Mouse (Mus musculus) embryonic facial prominence, embryonic 11.5 days (tissue): Measurements from ENCODE around the gene Aox4. TPM values are rescaled to one million over a fixed set of nuclear protein-coding genes. Genes with fewer than 3 reads are reported as not detected.

Experiments
- ATAC-seq: fragments of 200-750 bp; cut with Nextera tagmentation; replicated peaks from 2 replicates; pipeline ENCODE4 v1.8.0; 2017; ENCODE audit warnings: low read depth; ENCODE audit not compliant: insufficient number of reproducible peaks, low FRiP score, low TSS enrichment
- DNase-seq: peaks from one replicate; pipeline ENCODE4 v3.0.0-alpha.2; 2015; ENCODE audit warnings: low spot score
- H3K27ac ChIP-seq: fragments of 300-500 bp; sonication (generic); replicated peaks from 2 replicates; pipeline ENCODE4 v1.5.1; 2014; ENCODE audit warnings: mild to moderate bottlenecking, low read depth, low read length, control low read depth
- H3K27me3 ChIP-seq: fragments of 300-500 bp; sonication (generic); 2 replicates; pipeline ENCODE4 v1.6.1; 2014; ENCODE audit warnings: mild to moderate bottlenecking, low read length, moderate library complexity, mixed read lengths; ENCODE audit not compliant: control insufficient read depth, insufficient read depth
- H3K36me3 ChIP-seq: fragments of 300-500 bp; sonication (generic); replicated peaks from 2 replicates; pipeline ENCODE4 v1.6.1; 2014; ENCODE audit warnings: low read depth, mild to moderate bottlenecking, low read length, moderate library complexity, mixed read lengths; ENCODE audit not compliant: control insufficient read depth, insufficient read depth
- H3K4me1 ChIP-seq: fragments of 300-500 bp; sonication (generic); 2 replicates; pipeline ENCODE4 v1.6.1; 2014; ENCODE audit warnings: low read length, mixed read lengths; ENCODE audit not compliant: control insufficient read depth, insufficient read depth
- H3K4me2 ChIP-seq: fragments of 300-500 bp; sonication (generic); 2 replicates; pipeline ENCODE4 v1.6.1; 2014; ENCODE audit warnings: low read depth, mild to moderate bottlenecking, control low read depth, low read length, moderate library complexity
- H3K4me3 ChIP-seq: fragments of 300-500 bp; sonication (generic); 2 replicates; pipeline ENCODE4 v1.5.1; 2014; ENCODE audit warnings: low read depth, low read length, control low read depth
- H3K9ac ChIP-seq: fragments of 300-500 bp; sonication (generic); replicated peaks from 2 replicates; pipeline ENCODE4 v1.6.1; 2014; ENCODE audit warnings: mild to moderate bottlenecking, control low read depth, low read length
- H3K9me3 ChIP-seq: fragments of 300-500 bp; sonication (generic); replicated peaks from 2 replicates; pipeline ENCODE4 v1.6.1; 2016; ENCODE audit warnings: mild to moderate bottlenecking, low read length, inconsistent platforms, mixed read lengths; ENCODE audit not compliant: control insufficient read depth
- WGBS: fragments of 180-500 bp; shearing (Covaris S2); extraction: QIAGEN DNeasy Blood & Tissue Kit; methylation state at CpG from one replicate; pipeline ENCODE4 v1.1.7; 2014; 5-methylcytosine and 5-hydroxymethylcytosine counted together
- polyA plus RNA-seq: library from polyadenylated mRNA; unstranded; fragments of >200 nt; fragmentation: Nextera tagmentation; extraction: Ambion mirVana; gene quantifications from 2 replicates; pipeline ENCODE4 v1.2.1, GENCODE M21; 2014

Aox4 gene
- polyA plus RNA-seq, 1 experiment from 2014 or later: not detected

- no peak overlapping the region for H3K4me3 ChIP-seq
- no peak overlapping the region for H3K4me2 ChIP-seq
- no peak overlapping the region for H3K27ac ChIP-seq
- H3K9ac ChIP-seq: no peak overlapping the region
- 62% methylated on average over 7 of the region's 7 CpGs for WGBS
- H3K9me3 ChIP-seq: no peaks in the 10 kb centered on the region
- ATAC-seq (no peak), DNase-seq (no peak)
- H3K4me1 ChIP-seq: no peaks in the 10 kb centered on the region
- no peaks in the 10 kb centered on the region for H3K27me3 ChIP-seq
- H3K36me3 ChIP-seq: no peaks in the 10 kb centered on the region
Measured at GRCm38 (mm10) chr1:58278513-58278912, 68.3 kb downstream of the Aox4 start.

GRCm38 (mm10) chr1:58280381-58280780 lies 70.2 kb downstream of the Aox4 start:
- no peaks in the 10 kb centered on the region for H3K9me3 ChIP-seq
- H3K4me3 ChIP-seq: no peak overlapping the region
- H3K4me1 ChIP-seq: no peaks in the 10 kb centered on the region
- ATAC-seq (no peak), DNase-seq (no peak)
- H3K4me2 ChIP-seq: no peak overlapping the region
- H3K27ac ChIP-seq: no peak overlapping the region
- H3K9ac ChIP-seq: no peak overlapping the region
- WGBS: 82% methylated on average over 4 of the region's 4 CpGs
- H3K27me3 ChIP-seq: no peaks in the 10 kb centered on the region
- no peaks in the 10 kb centered on the region for H3K36me3 ChIP-seq

DNA sequence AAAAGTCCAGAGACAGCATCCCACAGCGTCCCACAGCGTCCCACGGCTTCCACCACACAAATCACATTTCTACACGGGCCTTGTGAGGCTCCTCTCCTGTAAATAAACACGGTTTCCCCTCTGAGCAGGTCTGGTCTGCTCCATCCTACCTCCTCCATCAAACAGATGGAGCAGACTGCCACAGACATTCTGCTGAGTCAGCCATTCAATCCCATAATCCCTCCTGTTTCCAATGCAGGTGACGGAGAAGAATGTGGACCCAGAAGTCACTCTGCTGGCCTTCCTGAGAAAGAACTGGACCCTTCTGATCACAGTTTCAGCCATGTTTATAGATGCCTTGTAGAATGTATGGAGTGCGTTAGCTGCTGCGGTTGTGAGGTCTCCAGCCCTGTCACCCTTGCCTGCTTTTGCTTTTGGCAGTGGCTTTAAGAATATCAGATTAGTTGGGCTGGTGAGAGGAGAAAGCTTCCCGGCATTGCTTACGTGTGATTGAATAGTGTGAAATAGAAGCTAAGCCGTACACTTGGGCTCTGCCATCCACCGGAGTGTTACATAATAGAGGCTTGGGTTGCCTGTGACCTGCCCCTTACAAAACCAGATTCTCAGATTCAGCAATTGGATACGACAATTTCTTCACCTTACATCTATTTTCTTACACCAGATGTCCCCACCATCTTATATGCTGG lies 70.9 kb downstream of the Aox4 start:
- H3K4me1 ChIP-seq: no peaks in the 10 kb centered on the region
- no peak for DNase-seq
- no peak for ATAC-seq
- H3K36me3 ChIP-seq: no peaks in the 10 kb centered on the region
- H3K27me3 ChIP-seq: no peaks in the 10 kb centered on the region
- WGBS: 82% methylated on average over 13 of the region's 13 CpGs
- no peak overlapping the region for H3K4me2 ChIP-seq
- no peaks in the 10 kb centered on the region for H3K9me3 ChIP-seq
- no peak overlapping the region for H3K27ac ChIP-seq
- H3K9ac ChIP-seq: no peak overlapping the region
- H3K4me3 ChIP-seq: no peak overlapping the region

DNA sequence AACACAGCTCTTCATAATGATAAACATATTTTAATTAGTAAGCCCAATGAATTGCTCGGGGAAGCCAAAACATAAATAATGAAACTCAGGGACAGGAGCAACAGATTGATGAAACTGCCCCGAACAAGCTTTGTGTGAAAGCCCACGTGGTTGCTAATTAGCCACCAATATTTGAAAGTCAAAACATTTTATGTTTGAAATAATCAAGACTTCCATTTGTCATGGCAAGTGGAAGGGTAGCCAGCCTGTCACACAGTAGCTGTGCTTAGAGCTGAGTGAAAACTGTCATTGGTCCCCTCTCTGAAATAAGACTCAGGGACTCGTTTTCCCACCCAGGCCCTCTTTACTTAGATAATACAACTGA lies 71.4 kb downstream of the Aox4 start:
- no peaks in the 10 kb centered on the region for H3K27me3 ChIP-seq
- no peak overlapping the region for H3K4me2 ChIP-seq
- no peak overlapping the region for H3K27ac ChIP-seq
- no peaks in the 10 kb centered on the region for H3K36me3 ChIP-seq
- 75% methylated on average over 4 of the region's 4 CpGs for WGBS
- H3K4me3 ChIP-seq: no peak overlapping the region
- no peak for ATAC-seq
- H3K9ac ChIP-seq: no peak overlapping the region
- H3K4me1 ChIP-seq: no peaks in the 10 kb centered on the region
- no peaks in the 10 kb centered on the region for H3K9me3 ChIP-seq
- DNase-seq: no peak

- Histone ChIP-seq H3K4me2 (no peak overlapping the region), H3K36me3 (no peaks in the 10 kb centered on the region), H3K4me1 (no peaks in the 10 kb centered on the region), H3K4me3 (no peak overlapping the region), H3K9me3 (no peaks in the 10 kb centered on the region), H3K27ac (no peak overlapping the region), H3K27me3 (no peaks in the 10 kb centered on the region), H3K9ac (no peak overlapping the region)
- DNase-seq (no peak), ATAC-seq (no peak)
- 56% methylated on average over 7 of the region's 7 CpGs for WGBS
Measured at GRCm38 (mm10) chr1:58284505-58284904, 74.3 kb downstream of the Aox4 start.

DNA sequence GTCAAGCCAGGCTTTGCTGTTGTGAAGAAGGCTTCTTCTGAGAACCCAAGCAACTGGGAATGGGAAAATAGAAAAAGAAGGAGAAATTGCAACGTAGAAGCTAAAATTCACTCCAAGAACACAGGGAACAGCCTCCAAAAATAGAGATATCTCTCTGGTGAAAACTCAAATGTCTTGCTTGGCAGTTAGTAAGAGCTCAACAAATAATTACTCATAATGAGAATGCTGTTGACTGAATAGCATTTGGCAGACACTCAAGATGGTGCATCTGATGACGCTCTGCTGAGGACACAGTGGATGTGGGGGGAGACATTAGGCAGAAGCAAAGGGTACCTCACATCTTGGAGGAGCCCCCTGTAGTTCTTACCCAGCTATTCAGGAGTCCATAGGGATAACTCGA lies 77.9 kb downstream of the Aox4 start:
- Histone ChIP-seq H3K4me3 (no peak overlapping the region), H3K4me1 (no peaks in the 10 kb centered on the region; the same call in 1 of the 2 replicates), H3K36me3 (no peaks in the 10 kb centered on the region), H3K9ac (no peak overlapping the region), H3K9me3 (no peaks in the 10 kb centered on the region), H3K4me2 (no peak overlapping the region), H3K27me3 (no peaks in the 10 kb centered on the region), H3K27ac (no peak overlapping the region)
- whole genome bisulfite sequencing: 87% methylated on average over 3 of the region's 3 CpGs
- ATAC-seq: no peak
- DNase-seq: no peak

DNA sequence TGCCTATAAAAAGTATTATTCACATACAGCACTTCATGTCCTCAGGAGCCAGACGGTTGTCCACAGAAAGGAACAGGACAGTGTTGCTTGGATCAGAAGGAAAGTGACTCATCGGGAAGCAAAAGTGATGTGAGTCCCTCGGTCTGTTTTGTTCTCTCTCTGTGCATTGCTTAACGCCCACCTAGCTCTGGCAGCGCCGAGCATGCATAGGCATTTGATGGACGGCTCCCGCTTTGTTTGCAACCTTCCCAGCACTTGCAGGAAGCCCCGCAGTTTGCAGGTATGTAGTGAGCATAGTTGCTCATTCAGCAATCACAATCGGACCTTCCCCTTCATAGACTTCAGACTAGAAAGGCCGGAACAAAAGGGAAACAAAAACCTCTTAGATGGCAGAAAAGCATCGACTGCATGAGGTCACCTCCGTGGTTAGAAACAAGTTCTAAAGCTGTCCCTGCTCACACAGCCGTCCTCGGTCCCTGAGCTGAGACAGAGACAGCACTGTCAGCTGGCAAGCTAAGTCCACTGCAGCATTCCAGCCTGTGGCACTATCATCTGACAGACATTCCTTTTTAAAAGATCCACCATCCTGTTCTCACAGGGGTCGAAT lies 79.8 kb downstream of the Aox4 start:
- Histone ChIP-seq H3K4me1 (no peaks in the 10 kb centered on the region; the same call in 1 of the 2 replicates), H3K9ac (no peak overlapping the region), H3K9me3 (no peaks in the 10 kb centered on the region), H3K4me3 (no peak overlapping the region), H3K4me2 (no peak overlapping the region), H3K36me3 (no peaks in the 10 kb centered on the region), H3K27me3 (no peaks in the 10 kb centered on the region), H3K27ac (no peak overlapping the region)
- DNase-seq (no peak), ATAC-seq (no peak)
- 41% methylated on average over 16 of the region's 16 CpGs for WGBS

- Histone ChIP-seq H3K4me2 (no peak overlapping the region), H3K27ac (no peak overlapping the region)
- WGBS: 58% methylated on average over 13 of the region's 13 CpGs
Measured at GRCm38 (mm10) chr1:58291394-58292300, 81.5 kb downstream of the Aox4 start.

More at GRCm38 (mm10) chr1:58291394-58292300, 81.5 kb downstream of the Aox4 start:
- H3K4me3 ChIP-seq: no peak overlapping the region
- DNase-seq (no peak), ATAC-seq (no peak)
- H3K4me1 ChIP-seq: no peaks in the 10 kb centered on the region; the same call in 1 of the 2 replicates
- no peak overlapping the region for H3K9ac ChIP-seq
- H3K9me3 ChIP-seq: no peaks in the 10 kb centered on the region
- no peaks in the 10 kb centered on the region for H3K27me3 ChIP-seq
- H3K36me3 ChIP-seq: no peaks in the 10 kb centered on the region
